Mouse (Mus musculus): ENCODE results near the gene Eipr1.

DNA sequence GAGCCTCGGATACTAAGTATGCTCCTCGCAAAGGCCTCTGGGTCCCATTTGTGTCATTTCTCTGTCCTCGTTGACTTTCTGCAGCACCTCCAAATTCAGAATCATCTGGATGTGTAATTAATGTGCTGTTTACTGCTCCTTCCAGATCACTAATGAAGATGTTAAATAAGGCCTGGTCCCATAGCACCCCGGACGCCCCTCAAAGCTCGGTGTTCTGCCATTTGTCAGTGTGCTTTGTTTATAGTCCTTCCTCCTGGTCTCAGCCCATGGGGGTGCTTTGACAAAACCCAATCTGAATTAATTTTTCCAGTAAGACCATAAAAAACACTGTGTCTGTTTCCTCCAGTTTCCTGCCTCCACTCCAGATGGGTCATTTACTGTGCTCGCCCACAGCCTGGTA lies 28.6 kb downstream of the Eipr1 start:
- TF ChIP-seq CTCF (IDR thresholded peaks at IDR 0.05; ENCODE audit: extremely low read depth, insufficient read length, insufficient replicate concordance, low read depth, low read length) (no peak), POLR2A (IDR thresholded peaks at IDR 0.05; ENCODE audit: low read depth, low read length) (no peak)

All from small intestine, adult 2 months (tissue).